In genomic region chr7:45213708-45214107, GRCm38 (mm10) we compare ENCODE assay signal across 1 mouse cellular context.
TF ChIP-seq lines count a peak whose summit lies in the region.

No protein-coding gene starts in this region.

TF ChIP-seq in MEL, 35 proteins besides CTCF, POLR2A, EP300 and RAD21:
- no peak for TF ChIP-seq ZMIZ1 (IDR thresholded peaks at IDR 0.05; ENCODE audit: low read depth, low read length)
- TF ChIP-seq ZNF384 (IDR thresholded peaks at IDR 0.05; ENCODE audit: low read depth, low read length) = peak; percentile 45
- TF ChIP-seq ZC3H11A (IDR thresholded peaks at IDR 0.05; ENCODE audit: low read depth, low read length) = no peak
- no peak for TF ChIP-seq SMC3 (IDR thresholded peaks at IDR 0.05; ENCODE audit: low read depth, low read length)
- no peak for TF ChIP-seq MYC (IDR thresholded peaks at IDR 0.05; ENCODE audit: low read depth, low read length)
- no peak for TF ChIP-seq E2F4 (IDR thresholded peaks at IDR 0.05; ENCODE audit: borderline replicate concordance, low read depth, low read length)
- TF ChIP-seq BHLHE40 (IDR thresholded peaks at IDR 0.05; ENCODE audit: borderline replicate concordance, low read depth, low read length) = no peak
